Mouse (Mus musculus) hindbrain, embryonic 11.5 days (tissue): ENCODE results near the gene Syde2. TPM values are rescaled to one million over a fixed set of nuclear protein-coding genes. Genes with fewer than 3 reads are reported as not detected.

Experiments used
- ATAC-seq: fragments of 200-750 bp; cut with Nextera tagmentation; 2 replicates; pipeline ENCODE4 v1.8.0; 2017; ENCODE audit warnings: mild to moderate bottlenecking, moderate TSS enrichment, moderate library complexity; ENCODE audit not compliant: low FRiP score
- DNase-seq: peaks from one replicate; pipeline ENCODE4 v3.0.0-alpha.2; 2015; ENCODE audit warnings: low spot score
- H3K27ac ChIP-seq: fragments of 300-500 bp; sonication (generic); 2 replicates; pipeline ENCODE4 v1.5.1; 2014; ENCODE audit warnings: mild to moderate bottlenecking, low read depth, low read length
- H3K27me3 ChIP-seq: fragments of 300-500 bp; sonication (generic); 2 replicates; pipeline ENCODE4 v1.6.1; 2014; ENCODE audit warnings: mild to moderate bottlenecking, low read length, moderate library complexity, mixed read lengths; ENCODE audit not compliant: control insufficient read depth, insufficient read depth
- H3K36me3 ChIP-seq: fragments of 300-500 bp; sonication (generic); 2 replicates; pipeline ENCODE4 v1.6.1; 2014; ENCODE audit warnings: mild to moderate bottlenecking, low read length, moderate library complexity, mixed read lengths; ENCODE audit not compliant: control insufficient read depth, insufficient read depth
- H3K4me1 ChIP-seq: fragments of 300-500 bp; sonication (generic); replicated peaks from 2 replicates; pipeline ENCODE4 v1.6.1; 2014; ENCODE audit warnings: low read length, mixed read lengths; ENCODE audit not compliant: control insufficient read depth, insufficient read depth
- H3K4me2 ChIP-seq: fragments of 300-500 bp; sonication (generic); replicated peaks from 2 replicates; pipeline ENCODE4 v1.6.1; 2014; ENCODE audit warnings: mild to moderate bottlenecking, low read depth, low read length
- H3K4me3 ChIP-seq: fragments of 300-500 bp; sonication (generic); 2 replicates; pipeline ENCODE4 v1.5.1; 2014; ENCODE audit warnings: low read depth, low read length
- H3K9ac ChIP-seq: fragments of 300-500 bp; sonication (generic); 2 replicates; pipeline ENCODE4 v1.6.1; 2014; ENCODE audit warnings: low read depth, low read length
- H3K9me3 ChIP-seq: fragments of 300-500 bp; sonication (generic); 2 replicates; pipeline ENCODE4 v1.6.1; 2016; ENCODE audit warnings: low read length; ENCODE audit not compliant: control insufficient read depth
- WGBS: fragments of 180-500 bp; shearing (Covaris S2); extraction: QIAGEN DNeasy Blood & Tissue Kit; methylation state at CpG from one replicate; pipeline ENCODE4 v1.1.7; 2014; 5-methylcytosine and 5-hydroxymethylcytosine counted together
- polyA plus RNA-seq: library from polyadenylated mRNA; unstranded; fragments of >200 nt; fragmentation: Nextera tagmentation; extraction: Ambion mirVana; gene quantifications from 2 replicates; pipeline ENCODE4 v1.2.1, GENCODE M21; 2014

Syde2 gene
- polyA plus RNA-seq, 1 experiment from 2014 or later: 1.5 TPM

DNA sequence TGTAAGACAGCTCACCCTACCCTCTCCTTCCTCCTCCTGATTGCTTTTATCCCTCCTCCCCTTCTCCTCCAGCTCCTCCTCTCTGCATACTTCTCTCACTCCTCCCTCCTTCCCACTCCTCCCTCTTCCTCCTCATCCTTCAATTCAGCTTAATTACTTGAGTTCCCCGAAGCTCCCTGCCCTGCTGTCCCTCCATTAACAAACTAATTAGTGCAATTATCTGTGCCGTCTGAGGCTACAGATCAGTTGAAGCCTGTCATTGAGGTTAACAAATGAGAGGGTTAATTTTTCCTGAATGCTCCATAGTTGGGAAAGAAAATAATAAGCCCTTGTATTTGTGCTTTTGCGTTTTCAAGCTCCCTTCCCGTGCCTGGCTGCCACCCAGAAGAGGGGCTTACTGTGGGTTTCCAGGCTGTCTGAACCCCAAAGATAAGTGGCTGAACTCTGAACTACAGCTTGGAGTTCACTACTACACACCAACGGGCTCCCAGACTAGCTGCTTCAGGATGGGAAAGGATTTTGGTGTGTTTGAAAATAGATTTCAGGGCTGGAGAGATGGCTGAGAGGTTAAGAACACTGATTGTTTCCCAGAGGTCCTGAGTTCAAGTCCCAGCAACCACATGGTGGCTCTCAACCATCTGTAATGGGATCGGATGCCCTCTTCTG lies 40.0 kb upstream of the Syde2 start:
- no peak overlapping the region for H3K4me2 ChIP-seq
- ATAC-seq: no peak

DNA sequence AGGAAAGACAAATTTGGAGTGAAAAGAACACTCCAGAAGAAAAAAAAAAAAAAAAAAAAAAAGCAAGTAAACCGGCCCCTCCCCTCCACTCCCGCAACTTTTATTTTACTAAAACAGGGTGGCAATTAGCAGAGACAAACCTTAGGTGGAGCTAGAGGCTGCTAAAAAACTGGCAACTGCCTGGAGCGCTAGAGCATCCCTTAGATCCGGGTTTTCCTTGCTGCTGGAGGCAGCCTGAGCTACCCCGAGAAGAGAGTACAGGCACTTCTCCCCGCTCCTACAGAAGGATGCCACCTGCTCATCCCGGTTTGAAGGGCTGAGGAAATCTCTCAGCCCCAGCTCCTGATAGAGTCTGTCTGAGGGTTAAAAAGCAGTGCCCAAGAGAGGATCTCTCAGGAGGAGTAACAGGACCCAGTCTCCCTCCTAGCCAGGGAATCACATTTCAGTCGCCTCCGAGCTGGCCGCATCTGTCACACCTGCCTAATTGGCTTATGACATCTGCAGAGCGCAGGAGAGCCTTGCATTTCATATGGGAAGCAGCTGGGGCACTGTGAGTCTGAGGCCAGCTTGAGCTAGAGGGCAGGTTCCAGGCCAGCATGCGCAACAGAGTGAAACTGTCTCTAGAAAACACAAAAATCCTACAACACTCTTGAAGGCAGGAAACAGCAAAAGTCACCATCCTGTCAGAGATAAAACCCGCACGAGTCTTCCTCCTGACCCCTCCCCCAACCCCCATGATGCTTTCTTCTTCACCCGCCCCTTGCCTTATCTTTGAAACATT lies 37.4 kb upstream of the Syde2 start:
- Histone ChIP-seq H3K27ac (no peak overlapping the region), H3K27me3 (no peaks in the 10 kb centered on the region), H3K9ac (no peak overlapping the region), H3K9me3 (no peaks in the 10 kb centered on the region), H3K4me1 (no peaks in the 10 kb centered on the region), H3K4me2 (0 out of 2 replicates have a peak overlapping the region, but pooled peaks have one; percentile 12), H3K36me3 (no peaks in the 10 kb centered on the region), H3K4me3 (no peak overlapping the region)
- peak; percentile 66 for DNase-seq
- peak; percentile 82 for ATAC-seq
- 10% methylated on average over 15 of the region's 15 CpGs for whole genome bisulfite sequencing

More for the DNA sequence above, 40.0 kb upstream of the Syde2 start:
- Histone ChIP-seq H3K9ac (no peak overlapping the region), H3K27ac (no peak overlapping the region), H3K4me3 (no peak overlapping the region), H3K36me3 (no peaks in the 10 kb centered on the region; the same call in 1 of the 2 replicates), H3K4me1 (no peaks in the 10 kb centered on the region), H3K9me3 (no peaks in the 10 kb centered on the region), H3K27me3 (no peaks in the 10 kb centered on the region)
- no peak for DNase-seq
- 57% methylated on average over 6 of the region's 6 CpGs for WGBS

DNA sequence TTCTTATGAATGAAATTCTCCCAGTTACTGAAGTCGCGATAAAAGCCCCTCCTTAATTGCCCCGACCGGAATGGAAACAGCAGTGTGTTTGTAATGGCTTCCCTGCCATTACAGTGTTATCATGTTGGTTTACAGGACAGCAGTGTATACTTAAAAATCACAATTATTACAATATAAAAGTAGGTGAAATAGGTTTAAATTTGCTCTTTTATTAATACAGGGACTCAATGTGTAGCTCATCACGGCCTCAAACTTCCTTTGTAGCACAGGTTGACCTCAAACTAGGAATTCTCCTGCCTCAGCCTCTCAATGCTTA lies 36.9 kb upstream of the Syde2 start:
- H3K9me3 ChIP-seq: no peaks in the 10 kb centered on the region
- 56% methylated on average over 5 of the region's 5 CpGs for WGBS
- no peaks in the 10 kb centered on the region for H3K4me1 ChIP-seq
- no peak for ATAC-seq
- no peak overlapping the region for H3K27ac ChIP-seq
- H3K4me3 ChIP-seq: no peak overlapping the region
- H3K36me3 ChIP-seq: no peaks in the 10 kb centered on the region
- no peak overlapping the region for H3K4me2 ChIP-seq
- DNase-seq: no peak
- no peak overlapping the region for H3K9ac ChIP-seq
- H3K27me3 ChIP-seq: no peaks in the 10 kb centered on the region

DNA sequence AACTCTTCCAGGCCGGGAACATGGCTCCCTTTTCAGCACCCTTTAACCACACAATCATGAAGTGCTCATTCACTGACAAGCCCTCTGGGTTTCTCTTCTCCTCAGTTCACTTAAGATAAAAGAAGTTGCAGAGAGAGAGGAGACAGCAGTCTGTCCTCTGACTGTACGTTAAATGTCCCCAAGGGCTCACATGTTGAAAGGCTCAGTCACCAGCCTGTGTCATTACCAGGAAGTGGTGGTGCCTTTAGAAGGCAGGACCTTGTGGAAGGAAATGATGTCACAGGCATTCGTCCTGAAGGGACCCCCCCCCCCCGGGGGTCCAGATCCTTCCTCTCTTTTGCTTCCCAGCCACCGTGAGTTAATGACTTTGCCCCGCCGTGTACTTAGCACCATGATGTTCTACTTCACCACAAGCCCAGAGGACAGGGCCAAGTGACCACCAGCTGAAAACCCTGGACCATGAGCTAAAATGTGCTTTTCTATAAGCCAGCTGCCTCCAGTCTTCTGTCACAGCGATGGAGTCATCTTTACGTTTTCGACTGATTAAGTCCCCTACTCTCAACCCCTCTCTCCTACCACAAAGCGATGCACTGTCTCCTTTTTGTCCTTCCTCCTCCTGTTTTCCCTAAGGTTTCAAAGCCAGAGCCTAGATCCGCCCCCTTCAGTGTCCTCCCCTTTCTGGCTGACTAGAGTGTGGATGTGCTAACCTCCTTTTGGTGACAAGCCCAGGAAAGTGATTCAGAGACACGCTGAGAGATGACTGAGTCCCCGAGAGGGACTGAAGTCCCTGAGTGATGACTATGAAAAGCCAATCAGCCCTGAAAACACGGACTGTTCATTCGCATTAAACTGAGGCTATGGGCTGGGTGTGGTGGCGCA lies 36.1 kb upstream of the Syde2 start:
- Histone ChIP-seq H3K36me3 (no peaks in the 10 kb centered on the region), H3K9me3 (no peaks in the 10 kb centered on the region), H3K4me3 (no peak overlapping the region), H3K4me2 (no peak overlapping the region), H3K9ac (no peak overlapping the region), H3K27me3 (no peaks in the 10 kb centered on the region), H3K4me1 (no peaks in the 10 kb centered on the region), H3K27ac (no peak overlapping the region)
- WGBS: 68% methylated on average over 17 of the region's 17 CpGs
- no peak for ATAC-seq
- DNase-seq: no peak

DNA sequence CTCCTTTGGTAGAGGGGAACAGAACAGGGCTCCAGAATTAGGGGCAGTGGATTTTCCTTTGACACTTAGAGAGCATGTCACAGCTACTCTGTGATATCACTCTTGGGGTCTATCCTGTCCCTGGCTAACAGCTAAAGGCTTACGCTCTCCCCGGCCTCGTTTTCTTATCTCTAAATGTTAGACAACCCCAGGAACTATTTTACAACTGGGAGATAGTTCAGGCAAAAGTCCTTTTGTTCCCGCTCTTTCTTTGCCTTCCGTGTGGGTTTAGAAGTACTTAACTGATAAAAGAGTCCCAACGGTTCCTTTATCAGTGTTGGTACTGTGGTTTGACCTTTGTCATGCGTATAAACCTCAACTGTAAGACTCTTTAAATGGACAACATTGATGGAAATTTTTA lies 34.7 kb upstream of the Syde2 start:
- Histone ChIP-seq H3K4me1 (no peaks in the 10 kb centered on the region), H3K4me2 (no peak overlapping the region), H3K9me3 (no peaks in the 10 kb centered on the region), H3K4me3 (no peak overlapping the region), H3K9ac (no peak overlapping the region), H3K27ac (no peak overlapping the region), H3K27me3 (no peaks in the 10 kb centered on the region), H3K36me3 (no peaks in the 10 kb centered on the region)
- ATAC-seq (no peak), DNase-seq (no peak)
- WGBS: 86% methylated on average over 7 of the region's 7 CpGs

DNA sequence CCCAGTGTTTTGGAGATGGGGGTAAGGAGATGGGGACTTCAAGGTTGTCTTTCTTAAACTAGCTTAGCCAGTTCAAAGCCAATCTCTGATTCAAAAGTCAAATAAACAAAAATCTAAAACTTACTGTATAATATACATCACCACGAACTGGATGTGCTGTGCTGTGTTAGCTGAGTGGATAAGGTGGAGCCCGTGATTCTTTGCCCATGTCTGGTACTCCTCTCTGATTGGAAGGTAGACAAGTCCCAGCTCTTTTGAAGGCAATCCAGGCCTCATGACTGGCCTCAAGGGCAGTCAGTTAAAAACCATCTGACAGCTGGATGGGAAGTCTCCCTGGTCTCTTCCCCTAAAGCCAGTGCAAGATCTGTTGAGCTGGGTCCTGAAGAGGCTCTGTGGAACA lies 34.3 kb upstream of the Syde2 start:
- H3K4me1 ChIP-seq: no peaks in the 10 kb centered on the region
- no peak overlapping the region for H3K4me3 ChIP-seq
- no peaks in the 10 kb centered on the region for H3K9me3 ChIP-seq
- WGBS: 85% methylated on average over 2 of the region's 2 CpGs
- no peak overlapping the region for H3K27ac ChIP-seq
- no peaks in the 10 kb centered on the region for H3K36me3 ChIP-seq
- H3K9ac ChIP-seq: no peak overlapping the region
- H3K4me2 ChIP-seq: no peak overlapping the region
- no peak for DNase-seq
- no peaks in the 10 kb centered on the region for H3K27me3 ChIP-seq
- no peak for ATAC-seq

DNA sequence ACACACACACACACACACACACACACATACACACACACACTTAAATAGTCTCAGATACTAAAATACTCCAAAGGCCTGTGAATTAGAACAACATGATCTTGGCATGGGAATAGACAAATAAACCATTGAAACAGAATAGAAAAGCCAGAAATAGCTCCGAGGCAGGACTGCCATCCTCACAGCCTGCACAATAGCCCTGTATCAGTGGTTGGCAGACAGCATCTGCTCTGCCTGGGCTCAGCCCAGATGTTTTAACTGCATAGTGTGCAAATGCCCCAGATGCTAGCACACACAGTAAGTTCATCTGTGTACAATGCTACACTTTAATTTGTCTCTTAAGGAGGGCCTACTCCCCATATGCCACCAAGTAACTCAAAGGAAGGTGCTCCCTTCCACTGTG lies 27.8 kb upstream of the Syde2 start:
- DNase-seq (no peak), ATAC-seq (no peak)
- Histone ChIP-seq H3K36me3 (no peaks in the 10 kb centered on the region), H3K4me3 (no peak overlapping the region), H3K27ac (no peak overlapping the region), H3K4me1 (no peaks in the 10 kb centered on the region; the same call in none of the 2 replicates), H3K4me2 (no peak overlapping the region), H3K27me3 (peaks cover 16% of the 10 kb centered on the region), H3K9me3 (no peaks in the 10 kb centered on the region), H3K9ac (no peak overlapping the region)
- 78% methylated on average over 1 of the region's 1 CpGs for WGBS

DNA sequence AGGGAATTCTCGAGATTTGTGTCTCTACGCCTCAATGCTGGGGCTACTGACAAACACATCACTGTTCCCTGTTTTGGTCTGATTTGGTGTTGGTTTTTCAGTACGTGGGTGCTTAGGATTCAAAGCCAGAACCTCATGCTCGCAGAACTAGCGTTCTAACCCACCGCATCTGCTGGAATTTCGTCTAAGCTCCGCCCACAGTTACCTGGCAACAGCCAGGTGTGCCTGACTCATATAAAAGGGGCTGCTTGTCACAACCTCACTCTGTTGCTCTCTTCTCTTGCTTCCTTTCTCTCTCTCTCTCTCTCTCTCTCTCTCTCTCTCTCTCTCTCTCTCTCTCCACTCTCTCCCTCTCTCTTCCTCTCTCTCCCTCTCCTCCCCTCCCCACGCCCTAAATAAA lies 25.3 kb upstream of the Syde2 start:
- ATAC-seq: no peak
- Histone ChIP-seq H3K27ac (no peak overlapping the region), H3K4me1 (no peaks in the 10 kb centered on the region; the same call in none of the 2 replicates), H3K9ac (no peak overlapping the region), H3K4me3 (no peak overlapping the region), H3K27me3 (peaks cover 18% of the 10 kb centered on the region), H3K9me3 (no peaks in the 10 kb centered on the region), H3K36me3 (no peaks in the 10 kb centered on the region), H3K4me2 (no peak overlapping the region)
- WGBS: 19% methylated on average over 9 of the region's 9 CpGs
- DNase-seq: no peak
